Mouse (Mus musculus): ENCODE results near the gene Slc39a3. TPM values are rescaled to one million over a fixed set of nuclear protein-coding genes. Genes with fewer than 3 reads are reported as not detected.
"Not testable (repeated sequence)": the region's sequence is repeated elsewhere in the genome, so short reads cannot be mapped to it uniquely, and the experiment has no call there.

Slc39a3 gene
- 10 to 100 TPM; 63.9 to 70.2 TPM for total RNA-seq (2021)
- long read RNA-seq, experiment 1, transcript Slc39a3-201 (4 exons, 3,680 nt): minor isoform, 20 of 100 reads
- long read RNA-seq, experiment 1, transcript Slc39a3-202 (4 exons, 3,796 nt): major isoform, 59 of 100 reads
- long read RNA-seq, experiment 1, partial matches to known transcripts: 0 of 100 reads
- long read RNA-seq, experiment 1, other reads (novel, unspliced or antisense): 18 of 100 reads
- long read RNA-seq, experiment 2, transcript Slc39a3-201 (4 exons, 3,680 nt): minor isoform, 34 of 127 reads
- long read RNA-seq, experiment 2, transcript Slc39a3-202 (4 exons, 3,796 nt): major isoform, 63 of 127 reads
- long read RNA-seq, experiment 2, partial matches to known transcripts: 21 of 127 reads
- long read RNA-seq, experiment 2, other reads (novel, unspliced or antisense): 8 of 127 reads

DNA sequence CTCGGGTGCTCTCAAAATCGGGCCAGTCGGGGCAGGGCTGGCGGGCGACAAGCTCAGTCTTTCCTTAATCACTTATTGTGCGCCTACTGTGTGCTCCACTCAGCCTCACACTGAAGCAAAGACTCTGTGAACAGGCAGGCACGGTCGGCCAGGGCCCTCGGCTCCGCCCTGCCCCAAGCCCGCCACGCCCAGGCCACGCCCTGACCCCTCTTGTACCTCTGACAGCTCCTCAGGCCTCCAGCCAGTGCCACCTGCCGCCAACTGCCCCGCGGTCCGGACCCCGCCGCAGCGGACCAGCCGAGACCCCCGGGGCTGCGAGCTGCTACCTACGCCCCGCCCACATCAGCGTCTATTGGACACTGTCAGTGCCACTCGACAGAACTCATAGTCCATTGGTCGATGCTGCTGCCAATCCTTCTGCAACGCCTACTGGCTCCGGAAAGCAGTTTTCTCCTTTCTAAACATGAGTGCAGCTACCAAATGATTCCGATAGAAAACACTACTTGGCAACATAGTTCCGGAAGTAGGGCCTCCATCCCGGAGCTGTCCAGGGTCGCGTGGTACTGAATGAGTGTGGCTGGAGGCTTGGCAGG, at the start of gene Slc39a3:
Gene Slc39a3, minus strand, starts transcription at position 439 of the 593 bp plus-strand sequence.
- peak; percentile 100 for DNase-seq (ENCODE audit: low spot score in 2 of 2)

DNA sequence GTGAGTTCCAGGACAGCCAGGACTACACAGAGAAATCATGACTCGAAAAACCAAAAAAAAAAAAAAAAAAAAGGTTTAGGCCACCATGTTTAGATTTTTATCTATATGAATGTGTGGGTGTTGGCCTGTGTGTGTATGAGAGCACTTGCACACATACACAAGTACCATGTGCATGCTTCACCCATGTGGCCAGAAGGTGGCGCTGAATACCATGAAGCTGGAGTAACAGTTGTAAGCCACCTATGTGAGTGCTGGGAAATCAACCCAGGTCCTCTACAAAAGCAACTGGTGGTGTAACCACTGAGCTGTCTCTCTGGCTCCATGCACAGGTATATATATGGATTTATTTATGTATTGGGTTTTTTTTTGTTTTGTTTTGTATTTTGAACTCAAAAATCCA, 49.8 kb upstream of the Slc39a3 start:
- DNase-seq (ENCODE audit: low spot score in 2 of 2): no peak

DNA sequence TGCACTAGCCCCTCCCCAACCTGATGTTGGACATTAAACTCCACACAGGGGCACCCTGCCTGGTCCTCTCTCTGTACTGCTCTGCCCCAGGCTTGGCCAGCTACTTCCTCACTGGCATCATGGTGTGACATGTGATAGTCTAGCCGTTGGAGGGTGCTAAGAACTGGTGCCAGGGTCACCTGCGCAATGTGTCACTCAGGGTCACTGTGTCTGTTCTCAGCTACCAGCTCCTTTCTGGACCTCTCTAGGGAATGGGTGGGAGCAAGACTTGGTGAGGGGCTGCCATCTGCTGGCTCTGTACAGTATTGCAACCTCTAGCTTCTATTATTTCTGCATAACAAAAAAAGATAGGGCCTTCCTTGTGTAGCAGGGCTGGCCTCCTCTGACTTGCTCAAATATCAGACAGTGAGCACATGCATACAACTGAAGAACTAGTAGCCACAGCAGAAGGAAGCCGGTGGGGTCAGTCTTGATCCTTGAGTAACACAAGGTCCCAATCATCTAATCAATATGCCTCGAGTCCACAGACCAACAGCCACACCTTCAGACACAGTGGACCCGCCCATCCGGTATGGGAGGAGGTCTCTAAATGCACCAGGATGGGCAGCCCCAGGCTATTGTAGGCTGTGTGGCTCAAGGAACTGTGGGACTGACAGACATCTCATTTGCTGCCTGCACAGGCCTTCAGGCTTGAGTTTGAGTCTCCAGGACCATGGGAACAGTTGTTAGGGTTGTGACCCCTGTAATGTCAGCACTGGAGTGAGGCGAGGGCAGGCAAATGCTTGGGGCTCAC, 45.1 kb upstream of the Slc39a3 start:
- DNase-seq (ENCODE audit: low spot score in 2 of 2): peak; percentile 77 to 81

- no peak for DNase-seq (ENCODE audit: low spot score in 2 of 2)
Measured at GRCm38 (mm10) chr10:81080008-81080655, 42.9 kb upstream of the Slc39a3 start.

- DNase-seq (ENCODE audit: low spot score in 2 of 2): no peak
Measured at GRCm38 (mm10) chr10:81077916-81078315, 40.7 kb upstream of the Slc39a3 start.

- DNase-seq (ENCODE audit: low spot score in 2 of 2): no peak
Measured at GRCm38 (mm10) chr10:81076356-81076755, 39.1 kb upstream of the Slc39a3 start.

DNA sequence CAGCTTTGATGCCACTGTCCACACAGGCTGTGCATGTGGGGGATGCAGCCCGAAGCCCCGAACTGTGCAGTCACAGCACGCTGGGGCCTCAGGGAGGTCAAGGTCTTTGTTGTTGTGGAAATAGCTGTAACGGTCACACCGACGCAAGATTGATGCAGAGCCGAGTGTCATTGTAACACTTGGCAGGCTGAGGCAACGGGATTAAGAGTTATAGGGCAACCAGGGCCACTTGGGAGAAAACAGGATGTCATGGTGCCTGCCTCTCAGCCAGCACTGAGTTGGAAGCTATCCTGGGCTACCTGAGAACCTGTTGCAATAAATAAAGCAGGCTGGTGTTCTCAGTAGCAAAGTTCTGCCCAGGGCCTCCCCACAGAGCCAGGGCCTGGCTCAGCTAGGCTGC, 38.5 kb upstream of the Slc39a3 start:
- DNase-seq (ENCODE audit: low spot score in 2 of 2): no peak

- DNase-seq (ENCODE audit: low spot score in 2 of 2): no peak
Measured at GRCm38 (mm10) chr10:81073464-81073863, 36.2 kb upstream of the Slc39a3 start.

- DNase-seq (ENCODE audit: low spot score in 2 of 2): no peak
Measured at GRCm38 (mm10) chr10:81072290-81072689, 35.1 kb upstream of the Slc39a3 start.

- peak; percentile 94 to 99 for DNase-seq (ENCODE audit: low spot score in 2 of 2)
Measured at GRCm38 (mm10) chr10:81069836-81070235, 32.6 kb upstream of the Slc39a3 start, which contains the start of gene Thop1. Thop1 (plus strand) TSS chr10:81070035.

- no peak for DNase-seq (ENCODE audit: low spot score in 2 of 2)
Measured at GRCm38 (mm10) chr10:81068706-81069105, 31.5 kb upstream of the Slc39a3 start.

DNA sequence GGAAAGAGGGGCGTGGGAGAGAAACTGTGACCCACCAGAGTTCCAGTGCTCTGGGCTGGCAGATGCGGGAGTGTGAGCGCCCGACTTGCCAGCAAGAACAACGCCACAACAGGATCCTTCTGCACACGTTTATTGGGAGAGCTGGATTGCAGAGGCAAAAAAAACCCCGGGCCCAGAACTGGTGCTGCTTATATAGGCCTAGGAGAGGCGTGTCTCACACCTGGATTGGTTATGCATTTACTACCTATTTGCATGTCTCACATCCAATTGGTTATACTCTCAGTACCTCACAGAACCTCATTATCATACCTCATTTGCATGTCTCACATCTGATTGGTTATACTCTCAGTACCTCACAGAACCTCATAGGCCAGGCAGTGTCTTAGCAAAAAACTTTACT, 27.3 kb upstream of the Slc39a3 start:
- not testable (repeated sequence) for DNase-seq (ENCODE audit: low spot score in 2 of 2)

- no peak for DNase-seq (ENCODE audit: low spot score in 2 of 2)
Measured at GRCm38 (mm10) chr10:81062710-81063109, 25.5 kb upstream of the Slc39a3 start.

DNA sequence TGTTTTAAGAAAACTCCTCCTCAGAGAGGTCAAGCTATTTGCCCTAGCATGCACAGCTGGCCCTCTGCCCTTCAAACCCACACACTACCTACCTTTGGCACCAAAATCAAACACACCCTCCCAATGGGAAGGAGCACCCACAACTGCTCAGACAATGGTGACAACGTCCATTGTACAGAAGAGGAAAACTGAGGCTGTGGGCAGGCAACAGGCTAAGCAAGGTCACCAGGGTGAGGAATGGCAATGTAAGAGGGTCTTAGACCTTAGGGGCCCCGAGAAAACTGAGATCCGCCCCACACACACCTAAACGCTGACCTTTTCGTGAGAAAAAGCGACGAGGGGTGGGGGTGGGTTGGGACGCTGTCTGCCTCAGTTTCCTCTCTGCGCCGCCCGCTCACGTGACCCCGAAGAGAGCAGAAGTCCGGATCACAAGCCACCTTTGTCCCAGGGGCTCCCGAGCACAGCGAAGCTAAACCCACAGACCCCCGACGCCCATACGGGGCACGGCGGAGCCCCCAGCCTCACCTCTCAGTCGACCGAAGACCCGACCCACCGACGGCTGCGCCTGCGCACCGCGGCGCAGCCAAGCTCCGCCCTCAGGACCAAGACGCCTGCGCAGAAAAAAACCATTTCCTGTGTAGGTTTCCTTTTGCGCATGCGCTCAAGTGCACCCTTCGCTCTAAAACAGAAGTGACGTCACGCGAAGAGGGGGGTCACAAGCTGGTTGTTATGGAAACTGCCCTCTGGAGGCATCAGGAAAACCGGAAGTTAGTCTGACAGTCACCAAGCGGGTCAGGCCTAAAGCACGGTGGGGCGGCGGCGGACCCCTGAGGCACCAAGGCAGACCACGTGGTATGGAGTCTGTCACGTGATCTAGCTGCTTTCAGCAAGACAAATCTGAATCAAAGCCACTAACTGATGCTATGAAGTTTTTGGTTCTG, 22.6 kb upstream of the Slc39a3 start, which contains the start of gene Sgta:
Gene Sgta, minus strand, starts transcription at position 579 of the 941 bp plus-strand sequence.
- peak; percentile 99 to 100 for DNase-seq (ENCODE audit: low spot score in 2 of 2)

DNA sequence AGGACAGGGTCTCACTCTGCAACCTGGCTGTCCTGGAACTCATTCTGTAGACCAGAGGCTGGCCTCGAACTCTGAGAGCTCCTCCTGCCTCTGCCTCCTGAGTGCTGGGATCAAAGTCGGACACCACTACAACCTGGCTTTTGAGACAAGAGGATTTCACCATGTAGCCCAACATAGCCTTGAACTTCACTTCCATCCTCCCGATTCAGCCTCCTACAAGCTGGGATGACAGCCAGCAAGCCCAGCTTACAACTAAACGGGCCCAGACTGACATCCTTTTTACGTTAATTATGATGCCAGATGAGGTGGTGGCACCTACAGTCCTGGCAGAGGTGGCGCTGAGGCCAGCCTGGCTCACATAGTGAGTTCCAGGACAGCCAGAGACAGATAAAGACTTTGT, 21.7 kb upstream of the Slc39a3 start:
- no peak for DNase-seq (ENCODE audit: low spot score in 2 of 2)

- no peak for DNase-seq (ENCODE audit: low spot score in 2 of 2)
Measured at GRCm38 (mm10) chr10:81057406-81058130, 20.3 kb upstream of the Slc39a3 start.

GRCm38 (mm10) chr10:81055802-81056340, 18.6 kb upstream of the Slc39a3 start:
- not testable (repeated sequence) for DNase-seq (ENCODE audit: low spot score in 2 of 2)

DNA sequence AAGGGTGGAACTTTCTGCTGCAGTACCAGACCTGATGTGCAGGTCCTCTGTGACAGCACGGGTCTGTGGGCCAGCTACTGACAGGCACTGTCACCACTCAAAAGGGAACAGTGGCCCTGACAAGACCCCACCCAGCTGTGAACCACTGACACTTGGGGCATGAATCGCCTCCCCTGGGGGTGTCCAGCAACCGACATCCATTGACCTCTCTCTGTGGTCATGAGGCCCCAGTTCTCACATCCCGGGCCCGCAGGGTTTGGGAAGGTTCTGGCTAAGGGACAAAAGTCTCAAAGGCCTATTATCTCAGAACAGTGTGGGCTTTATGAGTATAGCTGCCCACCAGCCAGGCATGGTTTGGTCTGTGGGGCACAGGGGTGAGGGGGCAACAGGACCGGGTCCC, 17.9 kb upstream of the Slc39a3 start:
- DNase-seq (ENCODE audit: low spot score in 2 of 2): no peak

DNA sequence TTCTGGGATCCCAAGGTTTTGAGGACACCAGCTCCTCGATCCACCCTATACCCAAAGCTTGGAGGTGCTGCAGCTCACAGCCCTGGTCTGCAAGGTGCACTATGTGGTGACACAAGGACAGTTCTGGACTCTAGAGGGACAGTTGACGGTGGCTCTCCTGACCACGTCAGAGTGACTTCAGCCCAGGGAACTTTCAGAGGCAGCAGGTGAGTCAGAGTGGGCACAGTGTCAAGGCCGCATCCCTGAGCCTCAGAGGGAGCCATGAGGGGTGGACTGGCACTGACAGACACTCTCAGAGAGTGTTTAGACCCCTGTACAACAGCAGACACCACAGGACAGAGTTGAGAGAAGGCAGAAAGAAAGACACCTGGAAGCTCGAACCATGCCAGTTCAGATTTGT, 15.4 kb upstream of the Slc39a3 start:
- DNase-seq (ENCODE audit: low spot score in 2 of 2): no peak

Measured in layer of hippocampus, postnatal 14 days (tissue).